Mouse (Mus musculus): ENCODE measurements around the gene Limch1. TPM values are rescaled to one million over a fixed set of nuclear protein-coding genes. Genes with fewer than 3 reads are reported as not detected.

Gene Limch1
- polyA plus RNA-seq, 1 experiment: 5.0 TPM

DNA sequence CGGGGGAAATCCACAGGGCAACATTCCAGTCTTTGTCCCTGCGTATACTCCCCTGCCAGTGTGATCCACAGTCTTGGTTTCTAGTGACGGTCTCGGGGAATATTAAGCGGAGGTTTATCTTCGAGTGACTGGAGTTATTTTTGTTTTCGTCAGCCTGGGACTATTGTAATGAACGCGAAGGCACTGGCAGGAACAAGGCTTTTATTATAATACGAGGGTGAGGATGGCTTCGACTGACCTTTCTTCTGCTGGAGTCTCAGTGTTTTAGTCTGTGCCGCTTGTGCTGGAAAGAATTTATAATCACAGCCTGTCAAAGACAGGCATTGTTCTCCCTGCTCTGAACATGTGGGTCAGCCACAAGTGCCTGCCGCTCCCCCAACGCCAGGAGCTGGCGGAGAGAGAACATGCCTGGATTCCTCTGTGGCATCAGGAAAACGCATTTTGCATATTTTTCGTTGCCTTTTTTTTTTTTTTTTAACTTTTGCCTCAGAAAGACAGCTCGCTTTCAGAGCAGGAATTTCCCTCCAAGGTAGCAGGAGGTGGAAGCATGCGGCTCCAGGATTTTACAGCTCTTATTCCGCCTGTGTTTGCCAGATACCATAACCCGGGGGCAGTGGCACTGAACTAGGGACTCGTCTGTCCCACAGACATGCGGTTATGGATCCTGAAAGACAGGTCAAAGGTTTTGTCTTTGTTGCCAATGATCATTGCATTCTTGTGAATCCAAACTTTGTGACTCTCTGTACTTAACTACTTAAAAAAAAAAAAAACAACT, 222.6 kb downstream of the Limch1 start:
- H3K27ac ChIP-seq (ENCODE audit: control insufficient read depth, insufficient read depth, low read length): no peak overlapping the region
- DNase-seq: no peak

DNA sequence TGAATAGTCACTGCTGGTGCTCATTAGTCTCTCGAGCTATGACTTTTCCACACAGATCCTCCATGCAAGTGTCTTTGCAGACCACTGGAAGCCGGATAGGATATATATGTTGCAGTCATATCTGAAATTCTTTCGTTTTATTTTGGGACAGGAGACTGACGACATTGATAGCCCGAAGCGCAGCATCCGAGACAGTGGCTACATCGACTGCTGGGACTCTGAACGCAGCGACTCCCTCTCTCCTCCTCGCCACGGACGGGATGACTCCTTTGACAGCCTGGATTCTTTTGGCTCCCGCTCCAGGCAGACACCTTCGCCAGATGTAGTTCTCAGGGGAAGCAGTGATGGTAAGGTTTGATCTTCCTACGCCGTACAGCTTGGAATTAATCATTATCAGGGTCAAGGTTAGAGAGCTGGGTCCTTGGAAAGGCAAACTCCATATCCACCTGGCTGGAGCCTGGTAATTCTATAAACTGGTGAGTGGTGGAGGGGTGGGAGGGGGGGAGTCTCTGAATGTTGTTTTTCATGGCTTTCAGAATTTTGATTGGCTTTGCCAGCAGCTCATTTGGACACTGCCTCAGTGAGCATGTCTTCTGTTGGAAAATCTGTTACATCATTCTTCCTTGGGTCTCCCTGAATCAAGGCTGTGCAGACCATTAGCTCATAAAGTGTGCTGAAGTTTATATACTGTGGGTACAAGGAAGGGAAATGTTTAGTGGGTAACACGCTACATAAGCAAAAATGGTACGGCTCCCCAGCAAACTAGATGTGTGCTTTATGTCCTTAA, 223.5 kb downstream of the Limch1 start:
- no peaks in the 10 kb centered on the region for H3K36me3 ChIP-seq (ENCODE audit: control insufficient read depth, insufficient read depth, low read length)
- no peak for DNase-seq
- 93% methylated on average over 19 of the region's 19 CpGs for WGBS
- H3K4me3 ChIP-seq (ENCODE audit: control insufficient read depth, insufficient read depth, low read length): no peak overlapping the region
- no peaks in the 10 kb centered on the region for H3K4me1 ChIP-seq (replicated peaks; ENCODE audit: control insufficient read depth, insufficient read depth, low read length)
- TF ChIP-seq POLR2A (IDR thresholded peaks at IDR 0.05; ENCODE audit: control insufficient read depth, extremely low read depth, insufficient read depth, low read length, poor library complexity) (no peak), CTCF (IDR thresholded peaks at IDR 0.05; ENCODE audit: borderline replicate concordance, control insufficient read depth, extremely low read depth, insufficient read depth, low read length, poor library complexity) (no peak)
- H3K27ac ChIP-seq (ENCODE audit: control insufficient read depth, insufficient read depth, low read length): no peak overlapping the region
- H3K27me3 ChIP-seq (ENCODE audit: control insufficient read depth, insufficient read depth, low read length): no peaks in the 10 kb centered on the region

More for the DNA sequence above, 222.6 kb downstream of the Limch1 start:
- Histone ChIP-seq H3K4me3 (ENCODE audit: control insufficient read depth, insufficient read depth, low read length) (no peak overlapping the region), H3K4me1 (replicated peaks; ENCODE audit: control insufficient read depth, insufficient read depth, low read length) (no peaks in the 10 kb centered on the region), H3K27me3 (ENCODE audit: control insufficient read depth, insufficient read depth, low read length) (no peaks in the 10 kb centered on the region), H3K36me3 (ENCODE audit: control insufficient read depth, insufficient read depth, low read length) (no peaks in the 10 kb centered on the region)
- WGBS: 55% methylated on average over 23 of the region's 23 CpGs
- no peak for TF ChIP-seq POLR2A (IDR thresholded peaks at IDR 0.05; ENCODE audit: control insufficient read depth, extremely low read depth, insufficient read depth, low read length, poor library complexity)

DNA sequence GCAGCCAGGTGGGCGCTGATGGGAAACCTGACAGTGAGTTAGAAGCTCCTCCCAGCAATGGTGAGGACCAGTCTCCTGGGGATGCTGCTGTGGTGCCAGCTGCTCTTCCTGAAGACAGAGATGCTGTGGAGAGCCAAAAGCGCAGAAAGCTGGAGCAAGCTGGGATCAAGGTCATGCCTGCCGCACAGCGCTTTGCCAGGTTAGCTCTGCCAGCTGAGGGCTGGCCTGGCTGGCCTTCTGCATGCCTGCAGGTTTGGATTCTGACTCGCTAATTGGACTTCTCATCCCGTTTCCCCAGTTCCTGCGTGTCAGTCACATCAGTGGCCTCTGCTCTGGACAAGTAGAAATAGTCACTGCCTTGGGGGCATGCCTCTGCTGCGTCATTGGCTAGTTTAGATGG, 230.0 kb downstream of the Limch1 start:
- 98% methylated on average over 8 of the region's 8 CpGs for WGBS
- DNase-seq: no peak
- no peak for TF ChIP-seq POLR2A (IDR thresholded peaks at IDR 0.05; ENCODE audit: control insufficient read depth, extremely low read depth, insufficient read depth, low read length, poor library complexity)
- no peak for TF ChIP-seq CTCF (IDR thresholded peaks at IDR 0.05; ENCODE audit: borderline replicate concordance, control insufficient read depth, extremely low read depth, insufficient read depth, low read length, poor library complexity)
- Histone ChIP-seq H3K4me1 (replicated peaks; ENCODE audit: control insufficient read depth, insufficient read depth, low read length) (no peaks in the 10 kb centered on the region), H3K27me3 (ENCODE audit: control insufficient read depth, insufficient read depth, low read length) (no peaks in the 10 kb centered on the region), H3K36me3 (ENCODE audit: control insufficient read depth, insufficient read depth, low read length) (no peaks in the 10 kb centered on the region), H3K4me3 (ENCODE audit: control insufficient read depth, insufficient read depth, low read length) (no peak overlapping the region), H3K27ac (ENCODE audit: control insufficient read depth, insufficient read depth, low read length) (no peak overlapping the region)

DNA sequence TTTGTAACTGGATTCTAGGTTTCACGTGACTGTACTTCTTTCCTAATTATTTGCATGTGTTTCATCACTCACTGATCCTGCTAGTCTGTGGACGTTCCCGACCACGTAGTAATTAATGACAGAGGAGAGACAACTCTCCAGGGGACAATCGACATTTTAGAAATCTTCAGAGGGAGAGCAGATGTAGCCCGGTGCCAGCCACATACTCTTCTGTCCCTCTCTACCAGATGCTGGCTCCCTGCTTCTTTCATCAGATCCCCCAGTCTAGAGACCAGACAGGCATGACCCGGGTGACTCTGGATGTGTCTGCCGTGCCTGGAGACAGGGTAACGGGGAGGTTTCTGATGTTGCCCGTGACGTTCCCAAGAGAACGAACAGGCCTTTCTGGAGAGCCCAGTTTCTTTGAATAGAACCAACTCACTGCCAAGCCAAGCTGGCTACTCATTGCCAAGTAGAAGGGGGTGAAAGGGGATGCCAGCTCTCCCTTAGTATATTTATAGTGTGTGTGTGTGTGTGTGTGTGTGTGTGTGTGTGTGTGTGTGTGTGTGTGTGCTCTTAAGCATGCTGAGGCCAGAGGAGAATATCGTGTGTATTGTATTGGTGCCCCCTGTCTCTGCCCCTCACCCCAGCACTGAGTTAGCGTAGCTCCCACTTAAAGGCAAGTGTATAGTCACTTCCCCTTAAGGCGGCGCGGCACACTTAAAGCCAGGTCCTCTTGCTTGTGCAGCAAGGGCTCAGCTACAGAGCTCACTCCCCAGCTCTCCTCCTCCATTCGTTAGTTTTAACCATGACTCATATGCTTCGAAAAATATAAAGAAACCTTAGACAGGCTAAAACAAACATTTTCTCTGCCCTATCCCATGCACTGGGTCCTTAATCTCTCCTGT, 233.9 kb downstream of the Limch1 start:
- TF ChIP-seq POLR2A (IDR thresholded peaks at IDR 0.05; ENCODE audit: control insufficient read depth, extremely low read depth, insufficient read depth, low read length, poor library complexity) (no peak), CTCF (IDR thresholded peaks at IDR 0.05; ENCODE audit: borderline replicate concordance, control insufficient read depth, extremely low read depth, insufficient read depth, low read length, poor library complexity) (no peak)
- Histone ChIP-seq H3K36me3 (ENCODE audit: control insufficient read depth, insufficient read depth, low read length) (no peaks in the 10 kb centered on the region), H3K4me3 (ENCODE audit: control insufficient read depth, insufficient read depth, low read length) (no peak overlapping the region), H3K27me3 (ENCODE audit: control insufficient read depth, insufficient read depth, low read length) (no peaks in the 10 kb centered on the region), H3K27ac (ENCODE audit: control insufficient read depth, insufficient read depth, low read length) (no peak overlapping the region), H3K4me1 (replicated peaks; ENCODE audit: control insufficient read depth, insufficient read depth, low read length) (no peaks in the 10 kb centered on the region)
- DNase-seq: no peak
- WGBS: 63% methylated on average over 19 of the region's 19 CpGs

DNA sequence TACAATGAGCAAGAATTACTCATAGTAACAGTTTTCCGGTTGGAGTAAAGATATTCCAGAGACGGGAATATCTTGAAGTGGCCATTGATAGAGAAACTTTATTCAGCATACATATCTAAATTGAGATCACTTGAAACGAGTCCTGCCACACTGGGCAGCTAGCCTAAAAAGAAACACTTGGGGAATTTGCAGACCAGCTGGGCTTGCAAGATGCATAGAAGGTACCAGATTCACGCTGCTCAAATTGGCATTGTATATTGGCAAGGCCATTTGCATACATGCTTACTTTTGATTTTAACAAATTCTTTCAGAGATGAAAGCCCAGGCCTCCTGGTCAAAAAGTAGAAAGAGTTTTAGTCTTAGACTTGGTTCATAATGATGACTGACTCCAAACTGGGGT, 235.2 kb downstream of the Limch1 start:
- TF ChIP-seq POLR2A (IDR thresholded peaks at IDR 0.05; ENCODE audit: control insufficient read depth, extremely low read depth, insufficient read depth, low read length, poor library complexity): no peak
- no peak for TF ChIP-seq CTCF (IDR thresholded peaks at IDR 0.05; ENCODE audit: borderline replicate concordance, control insufficient read depth, extremely low read depth, insufficient read depth, low read length, poor library complexity)
- WGBS: 91% methylated on average over 4 of the region's 4 CpGs
- no peaks in the 10 kb centered on the region for H3K36me3 ChIP-seq (ENCODE audit: control insufficient read depth, insufficient read depth, low read length)
- no peak overlapping the region for H3K27ac ChIP-seq (ENCODE audit: control insufficient read depth, insufficient read depth, low read length)
- no peak overlapping the region for H3K4me3 ChIP-seq (ENCODE audit: control insufficient read depth, insufficient read depth, low read length)
- DNase-seq: no peak
- no peaks in the 10 kb centered on the region for H3K27me3 ChIP-seq (ENCODE audit: control insufficient read depth, insufficient read depth, low read length)
- no peaks in the 10 kb centered on the region for H3K4me1 ChIP-seq (replicated peaks; ENCODE audit: control insufficient read depth, insufficient read depth, low read length)

DNA sequence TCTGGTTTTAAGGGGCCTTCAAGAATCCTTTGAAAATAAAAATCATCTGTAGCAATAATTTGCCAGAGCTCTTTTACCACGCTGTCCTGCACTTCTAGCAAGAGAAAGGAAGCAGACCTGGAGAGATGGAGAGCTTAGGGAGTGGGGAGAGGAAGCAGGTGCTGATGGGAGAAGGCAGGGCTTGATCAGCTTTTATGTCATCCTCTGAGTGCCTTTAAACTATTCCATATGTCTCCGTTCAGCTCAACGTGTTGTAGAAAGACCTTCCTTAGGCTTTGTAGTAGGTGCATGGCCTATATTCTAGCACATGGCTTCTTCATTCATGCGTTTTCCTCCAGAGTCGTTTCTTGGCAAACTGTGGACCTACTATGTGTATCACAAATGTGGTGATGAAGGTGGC, 237.5 kb downstream of the Limch1 start:
- no peak for TF ChIP-seq CTCF (IDR thresholded peaks at IDR 0.05; ENCODE audit: borderline replicate concordance, control insufficient read depth, extremely low read depth, insufficient read depth, low read length, poor library complexity)
- no peak for TF ChIP-seq POLR2A (IDR thresholded peaks at IDR 0.05; ENCODE audit: control insufficient read depth, extremely low read depth, insufficient read depth, low read length, poor library complexity)
- H3K27me3 ChIP-seq (ENCODE audit: control insufficient read depth, insufficient read depth, low read length): no peaks in the 10 kb centered on the region
- H3K36me3 ChIP-seq (ENCODE audit: control insufficient read depth, insufficient read depth, low read length): no peaks in the 10 kb centered on the region
- no peaks in the 10 kb centered on the region for H3K4me1 ChIP-seq (replicated peaks; ENCODE audit: control insufficient read depth, insufficient read depth, low read length)
- 93% methylated on average over 5 of the region's 5 CpGs for WGBS
- DNase-seq: no peak
- H3K4me3 ChIP-seq (ENCODE audit: control insufficient read depth, insufficient read depth, low read length): no peak overlapping the region
- no peak overlapping the region for H3K27ac ChIP-seq (ENCODE audit: control insufficient read depth, insufficient read depth, low read length)

All from thymus, adult 2 months (tissue).